Mouse (Mus musculus) hindlimb bud, embryonic 11.5 days (tissue): ENCODE data around the gene Cbr2.

ENCODE experiments used
- DNase-seq: peaks from one replicate; pipeline ENCODE4 v3.0.0-alpha.2; 2012; ENCODE audit warnings: low read depth, low spot score; ENCODE audit errors: extremely low spot score

Cbr2 gene

GRCm38 (mm10) chr11:120682683-120683082 is 49.2 kb downstream of the Cbr2 start:
- no peak for DNase-seq

- no peak for DNase-seq
These were observed 52.0 kb downstream of the Cbr2 start for GRCm38 (mm10) chr11:120679909-120680308.
